Mouse (Mus musculus) cerebellum, adult (tissue): ENCODE measurements around the gene 1810024B03Rik.
"Not testable (repeated sequence)": the region's sequence is repeated elsewhere in the genome, so short reads cannot be mapped to it uniquely, and the experiment has no call there.

Experiments used
- ATAC-seq: cut with Nextera tagmentation; 2 replicates; pipeline ENCODE4 v1.9.2; 2017; ENCODE audit warnings: mild to moderate bottlenecking, moderate library complexity, mixed read lengths; ENCODE audit not compliant: insufficient number of reproducible peaks, low FRiP score, low TSS enrichment

The 1810024B03Rik gene

GRCm38 (mm10) chr2:127182598-127183381 is 25.3 kb downstream of the 1810024B03Rik start:
- ATAC-seq = peak; percentile 100

GRCm38 (mm10) chr2:127166261-127166660 is 41.8 kb downstream of the 1810024B03Rik start:
- ATAC-seq = not testable (repeated sequence)

- ATAC-seq = no peak
Measured at GRCm38 (mm10) chr2:127165675-127166074, 42.4 kb downstream of the 1810024B03Rik start.

GRCm38 (mm10) chr2:127145699-127146098 is 62.4 kb downstream of the 1810024B03Rik start:
- ATAC-seq = no peak

DNA sequence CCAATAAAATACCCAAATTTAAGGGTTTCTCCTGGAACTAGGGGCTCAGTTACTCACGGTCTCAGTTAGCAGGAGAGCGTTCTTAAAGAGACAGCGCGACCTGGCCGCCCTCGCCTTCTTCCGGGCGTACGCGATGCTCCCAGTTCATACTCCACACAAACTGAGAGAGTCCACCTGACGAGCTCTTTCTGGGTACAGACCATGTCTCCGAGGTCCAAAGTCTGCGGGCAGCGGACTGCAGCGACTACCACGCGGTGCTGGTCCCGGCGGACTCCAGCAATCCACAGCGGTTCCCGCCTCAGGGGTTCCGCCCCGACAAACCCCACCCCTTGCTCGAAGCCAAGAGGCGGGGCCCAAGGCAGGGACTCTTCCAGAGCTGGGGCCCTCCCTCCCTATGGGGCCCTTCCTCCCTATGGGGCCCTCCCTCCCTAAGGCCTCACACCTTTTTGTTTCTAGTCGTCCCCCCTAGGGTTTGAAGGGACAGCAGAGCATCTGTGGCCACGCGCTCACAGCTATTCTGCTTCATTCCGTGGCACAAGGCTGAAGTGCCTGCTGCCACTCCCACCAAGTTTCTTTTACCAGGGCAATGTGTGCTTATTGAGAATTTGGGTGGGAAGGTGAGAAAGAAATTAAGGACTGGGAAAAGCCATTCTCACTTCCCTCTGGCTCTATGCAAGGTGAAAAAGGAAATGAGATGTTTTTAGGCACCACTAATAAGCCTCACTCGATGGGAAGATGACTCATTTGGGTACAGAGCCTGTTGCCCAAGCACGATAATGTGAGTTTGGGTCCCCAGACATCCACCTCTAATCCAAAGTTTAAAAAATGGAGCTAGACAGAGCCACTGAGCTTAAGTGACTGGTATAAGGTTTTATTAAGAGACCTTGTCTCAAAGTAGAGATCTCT is 64.7 kb downstream of the 1810024B03Rik start, which contains the start of gene Itpripl1:
Itpripl1 (minus strand) TSS at position 285 of the 906 bp plus-strand sequence.
- peak; percentile 66 for ATAC-seq

- ATAC-seq = no peak
Measured at GRCm38 (mm10) chr2:127142577-127143157, 65.4 kb downstream of the 1810024B03Rik start.

GRCm38 (mm10) chr2:127142031-127142430 is 66.0 kb downstream of the 1810024B03Rik start:
- no peak for ATAC-seq

GRCm38 (mm10) chr2:127140011-127140410 is 68.1 kb downstream of the 1810024B03Rik start:
- ATAC-seq = no peak

DNA sequence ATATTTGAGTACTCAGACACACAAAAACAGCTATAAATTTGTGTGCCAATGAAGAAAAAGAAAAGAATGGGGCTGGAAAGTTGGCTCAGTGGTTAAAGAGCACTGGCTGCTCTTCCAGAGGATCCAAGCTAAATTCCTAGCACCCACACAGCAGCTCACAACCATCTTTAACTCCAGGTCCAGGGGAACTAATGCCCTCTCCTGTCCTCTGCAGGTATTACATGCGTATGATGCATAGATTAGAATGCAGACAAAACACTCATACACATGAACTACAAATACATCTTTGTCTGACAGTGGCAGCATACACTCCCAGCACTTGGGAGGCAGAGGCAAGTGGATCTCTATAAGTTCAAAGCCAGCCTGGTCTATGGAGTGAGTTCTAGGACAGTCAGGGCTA is 68.5 kb downstream of the 1810024B03Rik start:
- ATAC-seq = no peak

DNA sequence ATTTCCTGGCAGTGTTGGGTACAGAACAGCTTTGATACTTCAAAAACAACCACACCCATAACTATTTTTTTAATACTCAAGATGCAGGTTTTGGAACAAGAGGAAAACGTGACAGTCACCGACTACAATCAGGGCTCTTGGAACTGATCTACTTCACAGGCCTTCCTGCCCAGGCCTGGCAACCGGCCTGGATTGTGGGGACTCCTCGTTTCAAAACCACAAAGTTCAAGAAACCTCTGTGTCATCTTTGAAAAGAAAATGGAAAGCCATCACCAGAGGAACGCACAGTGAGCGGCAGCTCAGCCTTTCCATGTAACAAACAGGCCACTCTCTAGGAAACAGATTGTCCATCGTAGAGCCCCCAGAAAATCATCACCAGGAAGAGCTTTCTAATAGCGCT is 69.0 kb downstream of the 1810024B03Rik start:
- no peak for ATAC-seq

- ATAC-seq = no peak
Measured at GRCm38 (mm10) chr2:127138449-127138848, 69.6 kb downstream of the 1810024B03Rik start.

DNA sequence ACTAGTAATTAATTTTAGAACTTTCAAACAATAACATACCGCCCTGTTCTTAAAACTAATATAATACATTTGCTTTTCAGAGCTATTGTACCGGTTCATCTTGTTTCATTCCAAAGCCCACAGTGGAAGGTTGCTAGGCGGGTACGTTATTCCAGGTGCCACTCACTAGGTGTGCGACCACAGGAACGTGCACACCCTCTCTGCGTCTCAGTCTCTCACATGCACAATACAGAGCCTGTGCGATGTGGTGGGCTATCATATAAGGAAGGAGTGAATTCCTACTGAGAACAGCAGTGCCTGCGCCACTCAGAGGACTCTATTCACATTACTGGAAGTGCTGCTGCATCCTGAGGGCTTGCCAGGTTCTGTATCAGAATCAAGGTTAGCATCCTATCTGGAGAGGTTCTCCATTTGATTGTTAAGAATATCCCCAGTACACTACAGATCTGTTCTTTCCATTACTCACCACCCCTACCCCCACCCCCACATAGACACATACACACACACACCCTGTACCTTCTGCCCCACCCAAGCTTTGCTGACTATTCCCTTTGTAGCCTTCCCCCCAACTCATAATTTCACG is 70.2 kb downstream of the 1810024B03Rik start:
- ATAC-seq = no peak

DNA sequence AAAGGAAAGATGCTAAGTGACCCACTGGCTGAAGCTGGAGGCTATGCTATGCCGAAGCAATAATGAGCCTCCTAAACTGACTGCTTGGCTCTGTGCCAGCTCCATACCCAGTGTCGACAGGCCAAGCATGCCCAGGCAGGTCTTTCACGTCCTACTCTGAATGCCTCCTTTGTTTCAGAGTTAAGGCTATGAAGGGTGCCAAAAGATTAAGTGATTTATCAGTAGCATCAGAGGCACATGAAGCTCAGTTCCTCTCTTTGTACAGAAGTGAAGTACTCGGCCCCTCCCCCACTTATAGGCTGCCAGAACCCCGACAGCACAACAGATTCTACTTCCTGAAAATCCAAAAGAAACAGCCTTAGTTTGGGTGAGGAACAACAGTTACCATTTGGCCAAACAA is 71.1 kb downstream of the 1810024B03Rik start:
- no peak for ATAC-seq
